Mouse (Mus musculus) thymus, adult 2 months (tissue): ENCODE measurements around the gene Carns1.

Source experiments
- CTCF ChIP-seq: fragments of 200-500 bp; IDR thresholded peaks from 2 replicates; pipeline ENCODE4 v1.5.1; 2012; ENCODE audit warnings: mild to moderate bottlenecking, control low read depth, low read length, moderate library complexity, borderline replicate concordance; ENCODE audit not compliant: control insufficient read depth, poor library complexity, insufficient read depth; ENCODE audit errors: extremely low read depth
- POLR2A ChIP-seq: fragments of 200-500 bp; IDR thresholded peaks from 2 replicates; pipeline ENCODE4 v1.6.1; 2012; ENCODE audit warnings: mild to moderate bottlenecking, low read length, control low read depth, moderate library complexity; ENCODE audit not compliant: control insufficient read depth, poor library complexity, insufficient read depth; ENCODE audit errors: extremely low read depth

DNA sequence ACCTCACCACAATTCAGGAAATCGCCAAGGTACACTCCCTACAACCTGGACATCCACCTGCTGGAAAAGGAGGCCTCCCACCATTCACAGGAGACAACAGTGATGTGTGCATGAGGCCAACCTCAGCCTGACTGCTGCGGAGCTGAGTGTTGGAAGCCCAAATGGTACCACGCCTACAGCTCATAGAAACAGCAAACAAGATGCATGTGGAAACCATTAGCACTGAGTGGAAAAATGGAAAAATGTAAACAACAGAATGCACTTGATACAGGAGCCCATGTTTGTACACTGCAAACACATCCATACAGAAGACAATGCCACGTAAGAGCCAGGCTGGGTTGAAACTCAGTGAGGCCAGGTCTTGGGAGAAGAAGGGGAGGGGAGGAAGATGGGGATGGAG lies 50.8 kb downstream of the Carns1 start:
- TF ChIP-seq CTCF, result no peak
- no peak for TF ChIP-seq POLR2A
